In the genomic region with DNA sequence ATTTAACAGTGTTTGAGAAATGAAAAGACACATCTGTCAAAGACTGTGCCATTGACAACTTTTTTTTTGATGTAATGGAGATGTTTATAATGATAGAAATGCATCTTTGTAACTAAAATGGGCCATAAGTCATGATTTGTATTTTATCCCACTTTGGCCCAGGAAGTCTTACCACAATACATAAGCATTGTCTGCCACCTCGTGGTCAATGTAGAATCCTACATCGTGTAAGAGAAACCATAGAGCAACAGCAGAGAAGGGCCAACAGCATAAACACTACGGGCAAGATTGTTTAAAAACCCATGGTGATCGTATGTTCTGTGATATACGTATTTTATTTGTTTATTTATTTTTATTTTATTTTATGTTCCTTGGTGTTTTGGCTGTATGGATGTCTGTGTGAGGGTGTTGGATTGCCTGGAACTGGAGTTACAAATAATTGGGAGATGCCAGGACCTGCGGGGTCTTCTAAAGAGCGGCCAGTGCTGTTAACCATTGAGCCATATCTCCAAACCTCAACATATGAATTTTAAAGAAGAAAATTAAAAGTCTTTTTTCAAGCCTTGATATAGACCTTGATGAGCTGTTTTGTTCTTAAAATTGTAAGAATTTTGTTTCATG, we compare ENCODE assay signal across 9 mouse cellular contexts. TPM values are rescaled to one million over a fixed set of nuclear protein-coding genes. Genes with fewer than 3 reads are reported as not detected.
DNase-seq lines count a peak whose midpoint lies in the region; ATAC-seq and TF ChIP-seq lines count a peak whose summit lies in the region.
"Had no signal": no experiment of that assay in that cellular context is flagged by ENCODE, and none has a peak within 500 bp of the region (broad histone marks: within the 10 kb centered on the region; RNA-seq: fewer than 3 reads in every experiment).

No protein-coding gene starts in this region.

- dilution Hi-C loops in CH12.LX (cut with MboI; ENCODE audit: extremely low pct_ligation_motif_present, extremely low pct_unique_long_range_greater_than_20kb, low sequenced_read_pairs): no loop called here

- no peaks in the 10 kb centered on the region for H3K27me3 ChIP-seq in CH12.LX (replicated peaks)
- no peaks in the 10 kb centered on the region for H3K27me3 ChIP-seq in heart, postnatal 0 days (ENCODE audit: control insufficient read depth, insufficient read depth, low read length)
- no peaks in the 10 kb centered on the region for H3K27me3 ChIP-seq in liver, embryonic 14.5 days (ENCODE audit: control insufficient read depth, insufficient read depth, low read length)
- H3K27me3 ChIP-seq in neural tube, embryonic 15.5 days (replicated peaks): no peaks in the 10 kb centered on the region
- H3K27me3 ChIP-seq: heart, embryonic 15.5 days had no signal

- H3K36me3 ChIP-seq in CH12.LX (replicated peaks in 1 of 2; ENCODE audit: control insufficient read depth in 1 of 2, insufficient read depth in 1 of 2, low read length in 1 of 2): no peaks in the 10 kb centered on the region
- H3K36me3 ChIP-seq in heart, postnatal 0 days (replicated peaks; ENCODE audit: control insufficient read depth, insufficient read depth, low read length): no peaks in the 10 kb centered on the region
- H3K36me3 ChIP-seq in liver, embryonic 14.5 days (replicated peaks; ENCODE audit: control insufficient read depth, insufficient read depth, low read depth): no peaks in the 10 kb centered on the region
- no peaks in the 10 kb centered on the region for H3K36me3 ChIP-seq in neural tube, embryonic 15.5 days
- H3K36me3 ChIP-seq: heart, embryonic 15.5 days had no signal

- H3K4me3 ChIP-seq in CH12.LX (replicated peaks in 1 of 3; ENCODE audit: low read depth in 2 of 3, low read length in 2 of 3, poor library complexity in 1 of 3): no peak overlapping the region
- no peak overlapping the region for H3K4me3 ChIP-seq in heart, postnatal 0 days (ENCODE audit: low read depth, low read length)
- H3K4me3 ChIP-seq in liver, embryonic 14.5 days (ENCODE audit: insufficient read depth in 1 of 2, low read depth in 2 of 2, low read length in 2 of 2): no peak overlapping the region
- H3K4me3 ChIP-seq in neural tube, embryonic 15.5 days (replicated peaks): no peak overlapping the region
- H3K4me3 ChIP-seq: heart, embryonic 15.5 days had no signal

- peak; percentile 45 to 92; a peak in 3 of 4 replicates for TF ChIP-seq CTCF in CH12.LX (conservative IDR thresholded peaks at IDR 0.05 in 1 of 2, IDR thresholded peaks at IDR 0.05 in 1 of 2; ENCODE audit: low read depth in 2 of 2, low read length in 2 of 2)
- peak; percentile 87 for TF ChIP-seq CTCF in heart, postnatal 0 days (IDR thresholded peaks at IDR 0.05; ENCODE audit: low read depth)
- TF ChIP-seq CTCF in liver, embryonic 14.5 days (IDR thresholded peaks at IDR 0.05; ENCODE audit: low read depth): peak; percentile 55

- H3K9me3 ChIP-seq in CH12.LX (replicated peaks; ENCODE audit: low read length): no peaks in the 10 kb centered on the region
- H3K9me3 ChIP-seq in heart, postnatal 0 days (replicated peaks; ENCODE audit: control insufficient read depth, low read length): no peaks in the 10 kb centered on the region
- no peaks in the 10 kb centered on the region for H3K9me3 ChIP-seq in liver, embryonic 14.5 days (ENCODE audit: control insufficient read depth, low read length)
- H3K9me3 ChIP-seq in neural tube, embryonic 15.5 days (replicated peaks): no peaks in the 10 kb centered on the region
- H3K9me3 ChIP-seq: heart, embryonic 15.5 days had no signal

- no peak overlapping the region for H3K4me2 ChIP-seq in CH12.LX (ENCODE audit: insufficient read depth, low read depth, poor library complexity, severe bottlenecking)
- no peak overlapping the region for H3K4me2 ChIP-seq in heart, postnatal 0 days (ENCODE audit: low read depth, low read length)
- no peak overlapping the region for H3K4me2 ChIP-seq in liver, embryonic 14.5 days (ENCODE audit: low read depth)
- no peak overlapping the region for H3K4me2 ChIP-seq in neural tube, embryonic 15.5 days
- H3K4me2 ChIP-seq: heart, embryonic 15.5 days had no signal

- TF ChIP-seq RAD21 in CH12.LX (IDR thresholded peaks at IDR 0.05; ENCODE audit: low read depth, low read length): peak; percentile 96

- WGBS in heart, postnatal 0 days: 39% methylated on average over 7 of the region's 7 CpGs
- 37% methylated on average over 7 of the region's 7 CpGs for WGBS in liver, embryonic 14.5 days (ENCODE audit: insufficient replicate concordance)
- WGBS in neural tube, embryonic 15.5 days: 44% methylated on average over 7 of the region's 7 CpGs

- TF ChIP-seq EP300 in CH12.LX (IDR thresholded peaks at IDR 0.05; ENCODE audit: low read length): no peak
- no peak for TF ChIP-seq EP300 in heart, postnatal 0 days (IDR thresholded peaks at IDR 0.05; ENCODE audit: low read depth)
- TF ChIP-seq EP300 in liver, embryonic 14.5 days (IDR thresholded peaks at IDR 0.05; ENCODE audit: low read depth): no peak

- no peaks in the 10 kb centered on the region for H3K79me2 ChIP-seq in CH12.LX (replicated peaks; ENCODE audit: control insufficient read depth, extremely low read depth, insufficient read depth, poor library complexity, severe bottlenecking)

- no peak overlapping the region for H3K9ac ChIP-seq in CH12.LX (ENCODE audit: insufficient read depth, low read depth)
- no peak overlapping the region for H3K9ac ChIP-seq in heart, postnatal 0 days (replicated peaks; ENCODE audit: low read depth, low read length)
- no peak overlapping the region for H3K9ac ChIP-seq in liver, embryonic 14.5 days (replicated peaks)
- H3K9ac ChIP-seq in neural tube, embryonic 15.5 days (replicated peaks): no peak overlapping the region
- H3K9ac ChIP-seq: heart, embryonic 15.5 days had no signal

- DNase-seq in CH12.LX (ENCODE audit: extremely low read depth): peak; percentile 76
- peak; percentile 36 to 51 for DNase-seq in adrenal gland, adult 18-20 months (ENCODE audit: low spot score in 2 of 2)
- DNase-seq in embryo, embryonic 11 days: peak; percentile 83
- DNase-seq in heart, postnatal 0 days (ENCODE audit: low spot score): peak; percentile 56
- peak; percentile 76 for DNase-seq in kidney, postnatal 10 days
- DNase-seq in liver, embryonic 14.5 days (ENCODE audit: low read depth in 3 of 3, low spot score in 3 of 3): peak; percentile 14 to 37 (median 36)
- DNase-seq in yolk sac, embryonic 10.5 days (ENCODE audit: low spot score): peak; percentile 17

- peak; percentile 58; the same call in 1 of the 2 replicates for ATAC-seq in heart, postnatal 0 days (ENCODE audit: insufficient read depth, low read depth)
- ATAC-seq in liver, embryonic 14.5 days (ENCODE audit: insufficient read depth): no peak
- ATAC-seq in neural tube, embryonic 15.5 days (ENCODE audit: low FRiP score): peak; percentile 90

- no peak for TF ChIP-seq POLR2A in CH12.LX (IDR thresholded peaks at IDR 0.05; ENCODE audit: low read depth, low read length)

- H3K4me1 ChIP-seq in CH12.LX (ENCODE audit: control insufficient read depth in 1 of 2, insufficient read depth in 2 of 2): peaks cover 0 to 9% of the 10 kb centered on the region in 2 experiments; a peak in 3 of 4 replicates
- H3K4me1 ChIP-seq in heart, postnatal 0 days (ENCODE audit: control insufficient read depth, insufficient read depth): no peaks in the 10 kb centered on the region
- H3K4me1 ChIP-seq in liver, embryonic 14.5 days (replicated peaks; ENCODE audit: control insufficient read depth in 2 of 2, insufficient read depth in 2 of 2, low read length in 1 of 2): no peaks in the 10 kb centered on the region; a peak in 1 of 4 replicates
- H3K4me1 ChIP-seq in neural tube, embryonic 15.5 days: no peaks in the 10 kb centered on the region

- in situ Hi-C loops in CH12.LX (cut with MboI; ENCODE audit: low pct_ligation_motif_present, low pct_unique_long_range_greater_than_20kb, low sequenced_read_pairs): no loop called here

- no peak overlapping the region for H3K27ac ChIP-seq in CH12.LX (ENCODE audit: insufficient read depth, low read depth)
- H3K27ac ChIP-seq in heart, postnatal 0 days (ENCODE audit: low read depth): no peak overlapping the region
- H3K27ac ChIP-seq in liver, embryonic 14.5 days: no peak overlapping the region
- no peak overlapping the region for H3K27ac ChIP-seq in neural tube, embryonic 15.5 days (replicated peaks)
- H3K27ac ChIP-seq: heart, embryonic 15.5 days had no signal

TF ChIP-seq in CH12.LX, 34 proteins besides CTCF, POLR2A, EP300 and RAD21 (continues in another document):
- TF ChIP-seq ZKSCAN1 (IDR thresholded peaks at IDR 0.05; ENCODE audit: borderline replicate concordance, low read depth, low read length): no peak
- no peak for TF ChIP-seq TCF12 (IDR thresholded peaks at IDR 0.05; ENCODE audit: low read depth, low read length)
- TF ChIP-seq ZNF384 (IDR thresholded peaks at IDR 0.05; ENCODE audit: low read depth, low read length): no peak
- no peak for TF ChIP-seq MAX (IDR thresholded peaks at IDR 0.05; ENCODE audit: low read length)
- no peak for TF ChIP-seq ETS1 (conservative IDR thresholded peaks at IDR 0.05; ENCODE audit: low read depth, low read length)
- no peak for TF ChIP-seq HCFC1 (IDR thresholded peaks at IDR 0.05; ENCODE audit: low read depth, low read length)
- peak; percentile 79 for TF ChIP-seq ZC3H11A (IDR thresholded peaks at IDR 0.05; ENCODE audit: low read depth, low read length)
- no peak for TF ChIP-seq POLR2AphosphoS2 (IDR thresholded peaks at IDR 0.05; ENCODE audit: low read depth, low read length)
- no peak for TF ChIP-seq NELFE (IDR thresholded peaks at IDR 0.05; ENCODE audit: low read depth, low read length)
- no peak for TF ChIP-seq TBP (conservative IDR thresholded peaks at IDR 0.05; ENCODE audit: low read depth, low read length)
- TF ChIP-seq E2F4 (IDR thresholded peaks at IDR 0.05; ENCODE audit: insufficient replicate concordance, low read depth, low read length): no peak
- TF ChIP-seq NRF1 (IDR thresholded peaks at IDR 0.05; ENCODE audit: low read depth, low read length): no peak
- TF ChIP-seq RCOR1 (conservative IDR thresholded peaks at IDR 0.05; ENCODE audit: low read depth, low read length): no peak
- TF ChIP-seq USF2 (conservative IDR thresholded peaks at IDR 0.05; ENCODE audit: low read depth, low read length): no peak
- no peak for TF ChIP-seq JUN (IDR thresholded peaks at IDR 0.05; ENCODE audit: insufficient read depth, low read depth, low read length)

RNA-seq across cellular contexts. Expression of gene Tigd2, which starts 28.2 kb away (rescaled TPM):
- total RNA-seq in CH12.LX (2012; rRNA removed) (10.5 and 11.0 TPM in 2 replicates), CH12.LX (2014; rRNA removed) (25.2 and 26.2 TPM in 2 replicates)
- polyA plus RNA-seq in CH12.LX (2012; ENCODE audit: insufficient read length, low read depth): 11.6 and 12.6 TPM in 2 replicates
- total RNA-seq in adrenal gland, adult 18-20 months (2021): 10 to 100 TPM; 18.6 to 18.7 TPM
- 9.5 and 12.4 TPM in 2 replicates for total RNA-seq in heart, postnatal 0 days (2014; rRNA removed; ENCODE audit: low replicate concordance)
- 11.7 and 12.5 TPM in 2 replicates for polyA plus RNA-seq in heart, postnatal 0 days (2015; fragmentation: Nextera tagmentation; extraction: Ambion mirVana)
- polyA plus RNA-seq in liver, embryonic 14.5 days (2012; rRNA removed): 0.89 and 1.2 TPM in 2 replicates
- 3.5 and 3.6 TPM in 2 replicates for polyA plus RNA-seq in liver, embryonic 14.5 days (2014; fragmentation: Nextera tagmentation; extraction: Ambion mirVana)
- polyA plus RNA-seq in neural tube, embryonic 15.5 days (2015; fragmentation: Nextera tagmentation; extraction: Ambion mirVana): 11.3 and 11.4 TPM in 2 replicates

Comparison
In these comparisons a context has a peak if more than half of its experiments do, and no peak if none do; other contexts are left out.
1. DNase-seq: peak in every context shown above with its lines; median percentile 83 in embryo, embryonic 11 days; 76 in CH12.LX; 76 in kidney, postnatal 10 days; 56 in heart, postnatal 0 days; 44 in adrenal gland, adult 18-20 months; 36 in liver, embryonic 14.5 days; 17 in yolk sac, embryonic 10.5 days.